Mouse (Mus musculus): ENCODE measurements around the gene Sowahb. TPM values are rescaled to one million over a fixed set of nuclear protein-coding genes. Genes with fewer than 3 reads are reported as not detected.
"Not testable (repeated sequence)": the region's sequence is repeated elsewhere in the genome, so short reads cannot be mapped to it uniquely, and the experiment has no call there.

Gene Sowahb
- polyA plus RNA-seq, 2 experiments from 2014 or later: not detected

DNA sequence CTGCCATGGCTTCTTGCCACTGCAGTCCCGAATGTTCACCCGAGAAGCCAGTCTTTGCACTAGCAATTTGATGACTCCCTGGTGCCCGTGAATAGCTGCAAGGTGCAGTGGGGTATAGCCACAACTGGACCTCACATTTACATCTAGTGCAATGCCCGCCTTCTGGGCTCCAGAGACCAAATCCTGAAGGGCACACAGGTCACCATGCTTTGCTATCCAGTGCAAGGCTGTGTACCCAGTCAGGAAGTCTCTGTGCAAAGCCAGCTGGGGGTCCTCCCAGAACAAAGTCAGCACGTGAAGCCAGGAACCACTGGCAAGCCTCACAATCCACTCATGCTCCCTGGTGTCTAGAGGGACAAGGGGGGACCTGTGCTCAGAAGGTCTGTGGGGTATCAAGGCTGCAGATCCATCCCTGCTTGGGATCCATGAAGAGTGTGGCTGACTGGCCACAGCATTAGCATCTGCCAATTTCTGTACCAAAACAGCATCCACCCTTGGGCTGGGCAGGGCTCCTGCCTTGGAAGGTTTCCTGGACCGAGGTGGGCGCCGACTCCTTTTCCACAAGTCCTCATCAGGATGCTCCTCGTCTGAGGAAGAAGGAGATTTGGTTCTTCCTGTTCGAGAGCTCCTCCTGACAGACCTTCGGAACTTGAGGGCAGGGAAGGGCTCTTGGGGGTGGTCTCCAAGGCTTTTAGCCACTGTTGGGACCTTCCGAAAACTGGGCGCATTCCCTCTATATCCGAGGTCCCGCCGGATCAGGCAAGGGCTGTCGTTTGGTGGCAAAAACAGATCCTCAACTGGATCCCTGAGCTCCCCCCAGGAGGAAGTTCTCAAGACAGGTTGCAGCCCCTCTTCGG, 1.8 kb downstream of the Sowahb start:
- no peak for ATAC-seq

DNA sequence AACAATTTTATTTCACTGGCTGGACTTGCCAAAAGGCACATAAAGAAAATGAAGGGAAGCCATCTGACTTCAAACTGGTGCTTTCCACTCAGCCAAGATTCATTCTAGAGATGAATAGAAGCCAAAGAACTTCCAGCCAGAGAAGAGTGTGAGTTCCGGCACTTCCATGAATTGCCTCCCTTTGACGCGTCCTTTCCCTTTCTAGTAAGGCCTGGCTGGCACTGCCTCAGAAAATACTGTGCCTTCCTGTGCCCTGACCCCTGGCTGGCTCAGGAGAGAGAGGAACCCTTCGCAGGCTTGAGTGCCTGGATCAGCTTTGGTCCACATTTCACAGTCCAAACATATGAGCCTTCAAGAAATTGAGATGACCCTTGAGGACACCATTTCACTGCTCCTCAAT, 2.8 kb downstream of the Sowahb start:
- ATAC-seq: no peak

DNA sequence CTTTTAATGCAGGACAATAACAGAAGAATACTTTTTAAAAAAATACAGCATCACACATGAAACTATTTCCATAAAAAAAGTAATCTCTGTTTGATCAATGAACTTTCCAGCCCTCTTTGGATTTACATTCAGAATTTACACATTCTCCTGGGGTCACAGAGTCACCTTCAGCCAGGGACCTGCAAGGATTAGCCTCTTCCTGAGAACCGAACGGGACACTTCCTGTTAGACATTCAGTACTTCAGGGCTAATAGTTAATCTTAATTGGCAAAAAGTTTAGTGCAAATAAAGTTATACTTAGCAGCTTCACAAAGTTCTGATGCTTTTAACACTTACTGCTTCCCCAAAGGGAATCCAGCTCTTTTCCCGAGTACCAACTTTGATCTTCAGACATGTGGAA, 3.5 kb downstream of the Sowahb start:
- ATAC-seq: no peak

DNA sequence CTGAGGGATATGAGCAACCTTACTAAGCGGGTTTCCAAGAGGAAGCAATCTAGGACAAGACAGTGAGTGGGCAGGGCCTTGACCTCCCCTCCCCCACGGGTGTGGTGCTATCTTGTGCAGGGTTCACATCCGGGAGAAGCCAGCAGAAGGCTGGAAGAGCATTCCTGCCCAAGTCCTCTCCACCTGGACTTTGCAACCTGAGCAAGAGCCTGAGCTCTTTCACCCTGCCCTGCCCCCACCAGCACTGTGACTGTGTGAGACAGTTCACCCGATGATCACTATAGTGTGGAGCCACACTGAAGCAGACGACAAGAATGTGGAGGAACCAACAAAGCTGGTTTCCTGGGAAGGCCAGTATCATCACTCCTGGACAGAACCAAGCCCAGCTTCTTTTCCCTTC, 4.7 kb downstream of the Sowahb start:
- no peak for ATAC-seq

DNA sequence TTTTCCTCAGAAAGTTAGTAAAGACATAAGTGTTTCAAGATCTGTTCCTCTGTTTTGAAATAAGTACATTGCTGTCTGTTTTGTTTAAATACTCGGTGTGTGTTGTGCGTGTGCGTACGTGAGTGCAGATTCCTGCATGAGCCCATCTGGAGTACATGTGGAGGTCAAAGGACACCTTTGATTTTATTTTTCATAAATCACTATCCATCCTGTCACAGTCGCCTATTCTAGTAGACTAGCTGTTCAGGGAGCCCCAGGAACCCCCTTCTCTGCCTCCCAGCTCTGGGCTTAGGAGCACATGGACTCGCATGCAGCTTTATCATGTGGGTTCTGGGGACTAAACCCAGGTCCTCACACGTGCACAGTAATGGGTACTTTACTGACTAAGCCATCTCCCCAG, 8.6 kb downstream of the Sowahb start:
- ATAC-seq: no peak

DNA sequence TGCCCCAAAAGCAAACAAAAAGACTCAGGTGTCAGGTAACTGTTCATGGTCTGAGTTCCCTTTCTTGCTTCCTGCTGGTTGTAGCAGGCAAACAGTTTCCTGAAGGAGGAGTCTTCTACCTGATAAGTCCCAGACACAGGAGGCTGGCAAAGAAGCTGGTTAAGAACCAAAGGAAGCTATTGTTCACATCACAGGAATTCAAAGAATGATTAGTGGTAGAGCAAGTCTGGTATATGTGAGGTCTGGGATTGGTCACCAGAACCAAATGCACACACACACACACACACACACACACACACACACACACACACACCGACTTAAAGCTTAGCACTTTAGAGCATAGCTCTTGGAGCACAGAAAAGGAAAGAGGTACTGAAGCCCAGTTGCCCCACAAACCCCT, 9.5 kb downstream of the Sowahb start:
- no peak for ATAC-seq

DNA sequence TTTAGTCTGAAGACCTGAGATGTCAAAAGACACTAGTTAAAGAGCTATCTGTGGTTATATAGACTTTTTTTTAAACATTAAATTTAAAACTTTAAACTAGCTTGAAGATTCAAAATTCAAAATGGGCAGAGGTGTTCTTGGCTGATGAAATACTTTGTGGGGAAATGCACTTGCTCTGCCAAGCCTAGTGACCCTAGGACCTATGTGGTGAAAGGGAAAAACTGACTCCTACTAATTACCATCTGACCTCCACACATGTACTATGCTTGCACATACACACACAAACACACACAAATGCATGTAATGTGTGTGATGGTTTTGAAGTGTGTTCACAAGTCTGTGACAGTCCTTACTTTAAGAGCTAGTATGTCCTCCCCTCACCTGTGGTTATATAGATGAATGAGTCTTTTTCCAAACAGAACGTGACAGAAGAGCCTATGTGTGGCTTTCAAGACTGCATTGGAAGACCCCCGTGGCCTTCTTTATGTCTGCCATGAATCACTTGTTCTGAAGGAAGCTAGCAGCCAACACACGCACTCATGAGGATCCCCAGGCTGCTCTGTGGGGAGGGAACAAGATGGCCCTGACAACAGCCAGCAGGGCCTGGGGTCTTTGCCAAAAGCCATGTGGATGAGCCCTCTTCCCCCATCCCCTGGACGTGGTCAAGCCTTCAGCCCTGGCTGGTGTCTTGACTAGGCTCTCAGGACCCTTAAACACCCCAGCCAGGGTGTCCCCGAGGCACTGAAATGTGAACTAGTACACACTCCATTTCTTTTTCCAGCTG, 11.5 kb downstream of the Sowahb start:
- no peak for ATAC-seq

DNA sequence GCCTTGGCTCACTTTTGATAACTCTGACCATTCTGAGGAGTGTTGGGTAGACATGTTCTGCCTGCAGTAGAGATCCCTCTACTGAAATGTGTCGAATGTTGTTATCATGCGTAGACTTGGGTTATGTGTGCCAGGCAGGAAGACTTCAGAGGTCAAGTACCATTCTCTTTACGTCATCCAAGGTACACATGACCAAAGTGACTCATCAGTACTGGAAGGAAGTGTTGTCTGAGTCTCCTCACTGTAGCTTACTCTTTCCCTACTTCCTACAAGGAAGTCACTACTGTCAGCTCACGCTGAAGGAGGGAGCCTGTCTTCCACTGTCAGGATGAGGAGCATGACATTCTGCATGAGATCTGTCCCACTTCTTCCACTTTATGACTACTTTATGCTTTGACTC, 12.2 kb downstream of the Sowahb start:
- no peak for ATAC-seq

DNA sequence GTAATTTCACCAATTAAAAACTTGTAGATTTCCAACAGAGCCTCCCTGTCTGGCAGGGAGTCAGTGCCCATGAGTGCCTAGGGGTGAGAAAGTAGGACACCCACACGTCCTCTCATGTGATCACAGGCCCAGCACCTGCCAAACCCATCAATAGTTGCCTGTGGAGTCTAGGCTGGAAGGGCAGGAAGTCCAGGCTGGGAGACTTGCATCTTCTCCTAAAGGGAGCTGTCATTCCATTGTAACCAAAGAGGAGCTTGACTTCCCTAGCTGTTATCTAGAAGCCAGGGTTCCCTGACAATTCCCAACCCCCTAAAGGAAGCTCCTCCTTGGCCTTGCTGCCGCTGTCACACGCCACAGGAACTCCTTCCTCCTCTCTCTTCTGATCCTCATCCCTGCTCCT, 14.0 kb downstream of the Sowahb start:
- ATAC-seq: no peak

DNA sequence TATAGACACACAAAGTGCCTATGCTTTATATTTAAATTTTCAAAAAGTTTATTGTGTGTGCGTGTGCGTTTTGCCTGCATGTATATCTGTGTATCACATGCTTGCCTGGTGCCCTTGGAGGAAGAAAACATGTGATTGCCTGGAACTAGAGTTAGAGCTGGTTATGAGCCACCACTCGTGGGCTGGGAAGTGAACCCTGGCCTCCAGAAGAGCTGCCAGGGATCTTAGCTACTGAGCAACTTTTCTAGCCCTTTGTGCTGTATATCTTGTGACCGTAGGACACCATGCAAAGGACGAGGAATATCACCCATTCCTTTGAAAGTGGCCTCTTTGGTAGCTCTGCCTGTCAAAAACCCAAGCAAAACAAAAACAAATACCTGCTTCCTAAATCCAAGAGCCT, 14.4 kb downstream of the Sowahb start:
- ATAC-seq: no peak

DNA sequence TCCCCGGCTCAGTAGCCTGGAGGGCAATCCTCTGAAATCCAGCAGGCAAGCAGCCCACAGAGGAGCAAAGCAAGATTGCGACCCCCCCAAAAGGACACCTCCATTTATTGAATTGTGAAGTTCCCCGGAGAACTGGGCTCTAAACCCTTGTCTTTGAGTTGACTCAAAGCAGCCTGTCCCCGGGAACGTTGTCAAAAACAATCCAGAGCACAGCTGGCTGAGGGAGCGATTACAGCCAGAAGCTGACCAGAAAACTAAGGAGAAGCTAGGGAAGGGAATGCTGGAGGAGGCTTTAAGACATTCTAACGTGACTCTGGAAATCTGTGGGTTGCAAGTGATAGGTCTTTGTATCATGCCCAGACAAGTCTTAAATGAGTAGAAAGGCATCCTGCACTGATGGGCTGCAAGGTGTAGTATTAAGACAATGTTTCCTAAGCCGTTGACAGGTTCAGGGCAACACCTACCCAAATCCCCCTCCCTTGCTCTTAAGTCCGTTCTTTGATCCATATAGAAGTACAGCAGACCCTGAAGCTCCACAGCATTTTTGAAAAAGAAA, 17.6 kb downstream of the Sowahb start:
- ATAC-seq: no peak

DNA sequence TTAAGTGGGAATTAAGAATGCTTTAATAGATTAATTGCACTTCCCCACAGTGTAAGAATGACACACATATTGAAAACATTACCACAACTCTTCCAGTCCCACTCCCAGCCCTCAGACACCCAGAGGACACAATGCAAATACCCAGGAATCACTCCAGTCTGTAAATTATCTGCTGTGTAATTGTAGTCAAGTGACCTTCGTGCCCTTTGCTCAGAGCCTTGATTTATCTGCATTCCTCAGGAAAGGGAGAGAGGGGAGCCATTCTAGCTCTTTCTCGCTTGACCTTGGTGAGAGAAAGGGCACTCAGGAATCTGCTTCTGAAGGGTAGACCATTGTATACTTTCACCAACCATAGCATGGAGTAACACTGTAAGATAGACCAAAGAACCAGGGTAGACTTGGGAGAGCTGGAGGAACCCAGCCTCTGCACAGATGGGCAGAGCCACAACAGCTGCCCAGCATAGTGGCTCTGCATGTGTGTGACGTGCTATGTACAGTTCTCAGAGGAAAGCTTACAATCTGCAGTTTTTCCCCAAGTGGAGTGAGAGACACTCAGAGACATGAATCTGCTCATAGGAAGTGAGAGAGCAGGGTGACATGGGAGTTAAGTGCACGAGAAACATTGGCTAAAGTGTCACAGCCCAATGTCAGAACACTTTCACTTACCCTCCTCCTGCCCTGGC, 18.2 kb downstream of the Sowahb start:
- ATAC-seq: no peak

DNA sequence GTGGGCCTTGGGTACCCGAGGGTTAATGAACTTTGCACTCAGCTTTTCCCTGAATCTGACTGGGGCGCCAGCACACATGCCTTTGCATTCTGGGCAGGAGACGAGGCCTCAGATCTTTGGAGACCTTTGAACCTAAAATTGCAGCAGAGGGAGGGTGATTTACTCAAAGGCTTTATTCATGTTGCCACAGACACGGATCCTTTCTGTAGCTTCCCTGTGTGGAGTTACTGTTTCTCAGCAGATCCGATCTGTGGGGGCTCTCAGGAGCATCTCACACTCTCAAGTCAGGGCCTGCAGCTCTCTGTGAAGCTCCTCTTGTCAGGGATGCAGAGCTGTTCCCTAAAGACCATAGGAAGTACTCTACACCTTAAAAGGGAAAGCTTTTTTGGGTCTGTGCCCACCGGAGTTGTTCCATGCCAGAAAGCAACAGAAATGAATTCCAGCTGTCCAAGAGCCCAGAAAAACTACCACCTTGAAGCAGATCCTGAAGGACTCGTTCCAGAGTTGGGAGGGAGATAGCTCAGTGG, 20.0 kb downstream of the Sowahb start:
- no peak for ATAC-seq

DNA sequence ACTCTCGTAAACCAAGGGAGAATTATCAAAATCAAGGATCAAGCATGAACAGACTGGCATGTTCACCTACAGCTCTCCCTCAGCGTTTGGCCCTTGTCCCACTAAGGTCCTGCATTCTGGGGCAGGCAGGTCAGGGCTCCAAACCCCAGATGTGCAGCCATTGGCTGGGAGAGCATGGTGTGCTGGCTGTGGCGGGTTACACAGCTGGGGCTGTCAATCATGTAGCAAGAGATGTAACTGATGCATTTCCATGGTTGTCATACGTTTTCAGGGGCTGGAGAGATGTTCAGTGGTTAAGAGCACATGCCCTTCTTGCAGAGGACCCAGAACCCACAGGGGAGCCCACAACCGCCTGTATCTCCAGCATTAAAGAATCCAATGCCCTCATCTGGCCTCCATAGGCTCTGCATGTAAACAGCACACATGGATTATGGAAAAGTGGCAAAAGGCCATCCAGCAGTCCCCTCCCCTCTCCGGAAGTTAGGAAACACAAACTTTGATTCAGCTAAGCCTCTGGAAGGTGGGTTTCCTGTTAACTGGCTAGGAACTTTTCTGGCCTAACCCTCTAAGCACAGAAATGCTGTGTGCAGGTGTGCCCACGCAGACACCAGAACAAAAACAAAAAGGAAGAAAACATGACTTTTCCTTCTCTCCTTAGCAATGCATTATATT, 22.6 kb downstream of the Sowahb start:
- no peak for ATAC-seq

DNA sequence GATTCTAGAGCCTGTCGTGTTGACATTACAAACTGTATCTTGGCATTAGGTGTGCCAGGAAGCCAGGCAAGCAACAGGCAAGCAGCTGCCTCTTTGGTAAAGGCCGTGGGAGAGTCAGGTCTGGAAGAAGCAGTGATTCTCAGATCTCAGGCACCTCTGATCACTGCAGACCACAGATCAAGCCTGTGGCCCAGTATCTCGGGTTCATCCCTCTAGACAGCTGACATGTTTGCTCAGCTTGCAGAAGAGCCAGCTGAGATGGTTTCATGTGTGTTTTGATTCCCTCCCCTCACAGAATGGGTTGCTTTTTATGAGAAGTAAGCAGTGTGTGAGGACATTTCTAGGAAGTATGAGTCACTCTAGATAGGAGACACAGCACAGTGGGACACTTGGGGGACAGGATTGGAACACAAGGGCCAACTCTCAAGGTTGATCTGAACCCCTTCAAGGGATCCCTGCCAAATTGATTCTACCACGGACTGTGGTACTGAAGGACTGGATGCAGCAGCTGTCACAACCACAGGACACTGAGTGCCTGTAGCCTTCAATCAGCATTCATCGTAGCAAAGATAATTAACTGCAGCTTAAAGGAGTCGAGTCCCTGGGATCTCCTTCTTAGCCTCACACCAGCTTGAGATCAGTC, 24.7 kb downstream of the Sowahb start:
- no peak for ATAC-seq

DNA sequence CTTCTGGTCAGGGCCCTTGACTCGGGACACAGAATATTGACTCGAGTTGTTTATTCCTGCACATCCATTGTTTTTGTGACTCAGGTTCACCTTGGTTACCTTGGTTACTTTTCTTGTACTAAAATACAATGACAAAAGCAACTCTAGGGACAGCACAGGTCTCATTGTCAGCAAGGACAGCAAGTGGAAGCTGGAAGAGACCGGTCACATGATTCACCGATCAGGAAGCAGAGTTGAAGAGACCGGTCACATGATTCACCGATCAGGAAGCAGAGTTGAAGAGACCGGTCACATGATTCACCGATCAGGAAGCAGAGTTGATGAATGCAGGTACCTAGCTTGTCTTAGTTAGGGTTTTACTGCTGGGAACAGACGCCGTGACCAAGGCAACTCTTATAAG, 25.6 kb downstream of the Sowahb start:
- ATAC-seq: not testable (repeated sequence)

DNA sequence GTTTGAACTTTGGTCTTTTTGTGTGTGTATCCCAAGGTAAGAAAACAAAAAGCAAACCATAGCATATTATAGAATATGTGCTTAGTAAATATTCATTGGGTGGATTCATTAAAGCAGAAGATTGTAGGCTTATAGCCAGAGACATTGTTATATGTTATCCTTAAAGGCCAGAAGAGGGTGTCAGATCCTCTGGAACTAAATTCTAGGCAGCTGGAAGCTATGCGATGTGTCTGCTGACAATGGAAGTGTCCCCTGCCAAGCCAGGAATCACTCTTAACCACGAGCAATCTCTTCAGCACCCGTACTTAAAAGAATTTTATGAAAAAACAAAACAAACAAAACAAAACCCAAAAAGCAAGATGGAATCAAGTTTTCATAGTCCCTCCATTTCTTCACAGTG, 27.1 kb downstream of the Sowahb start:
- ATAC-seq: no peak

DNA sequence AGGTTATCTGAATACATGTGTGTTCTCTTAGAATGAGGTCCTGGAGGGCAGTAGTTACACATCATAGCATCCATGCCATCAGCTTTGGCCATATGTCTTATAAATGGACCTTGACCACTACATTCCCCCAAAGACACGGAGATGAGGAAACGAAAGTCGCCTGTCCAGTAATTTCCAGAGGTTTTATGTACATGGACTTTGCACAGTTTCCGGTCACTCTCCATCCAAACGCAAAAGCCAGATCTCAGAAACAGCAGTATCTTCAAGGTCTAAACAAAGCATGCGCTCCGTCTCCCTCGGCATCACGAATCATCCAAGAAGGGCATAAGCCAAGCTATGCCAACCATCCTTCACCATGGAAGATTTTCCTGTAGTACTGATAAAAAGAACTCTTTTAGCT, 36.6 kb downstream of the Sowahb start:
- no peak for ATAC-seq

DNA sequence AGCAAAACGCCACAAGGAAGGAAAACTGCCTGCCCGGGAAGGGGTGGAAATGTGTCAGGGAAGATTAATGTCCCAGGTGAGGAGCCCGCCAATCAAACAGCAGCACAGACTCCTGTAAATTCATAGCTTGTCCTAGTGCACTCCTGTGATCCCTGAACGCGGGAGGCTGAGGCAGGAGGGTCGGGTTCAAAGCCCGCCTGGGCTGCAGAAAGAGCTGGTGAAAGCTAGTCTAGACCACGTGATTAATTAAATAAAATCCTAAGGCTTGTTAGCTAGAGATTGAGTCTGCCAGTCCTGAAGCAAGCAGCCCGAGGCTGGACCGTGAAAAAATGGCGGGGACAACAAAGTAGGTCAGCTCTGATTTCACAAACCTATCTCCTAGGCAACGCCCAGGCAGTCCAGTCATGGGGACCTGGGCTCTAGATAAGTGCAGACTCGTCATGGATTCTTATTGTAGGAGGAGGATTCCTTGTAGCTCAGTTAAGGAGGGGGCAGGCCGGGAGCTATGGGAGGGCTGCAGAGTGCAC, 38.9 kb downstream of the Sowahb start:
- ATAC-seq: no peak

DNA sequence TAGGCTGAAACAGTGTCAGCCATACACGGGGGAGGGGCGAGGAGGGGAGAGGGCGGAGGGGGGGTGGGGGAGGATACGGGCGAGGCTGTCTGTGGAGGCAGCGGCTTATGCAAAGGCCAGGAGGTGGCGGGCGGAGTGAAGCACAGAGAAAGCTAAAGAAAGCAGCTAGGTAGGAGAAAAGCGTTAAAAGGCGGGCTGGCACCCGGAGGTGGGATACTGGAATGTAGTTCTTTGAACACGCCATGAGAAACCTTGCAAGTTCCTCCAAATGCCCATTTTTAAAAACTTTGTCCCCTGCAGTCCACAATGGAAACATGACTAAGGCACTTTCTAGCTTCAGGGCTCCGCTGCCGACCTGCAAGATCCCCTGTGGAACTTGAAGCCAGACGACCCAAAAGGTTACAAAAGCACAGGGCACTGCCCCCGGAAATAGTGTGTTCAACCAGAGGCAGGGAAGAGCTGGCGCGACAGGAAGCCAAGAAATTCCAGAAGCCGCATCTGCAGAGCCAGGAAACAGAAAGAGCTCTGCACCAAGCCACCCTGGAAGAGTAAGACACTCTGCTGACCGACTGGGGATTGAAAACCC, 39.5 kb downstream of the Sowahb start:
- ATAC-seq: no peak

DNA sequence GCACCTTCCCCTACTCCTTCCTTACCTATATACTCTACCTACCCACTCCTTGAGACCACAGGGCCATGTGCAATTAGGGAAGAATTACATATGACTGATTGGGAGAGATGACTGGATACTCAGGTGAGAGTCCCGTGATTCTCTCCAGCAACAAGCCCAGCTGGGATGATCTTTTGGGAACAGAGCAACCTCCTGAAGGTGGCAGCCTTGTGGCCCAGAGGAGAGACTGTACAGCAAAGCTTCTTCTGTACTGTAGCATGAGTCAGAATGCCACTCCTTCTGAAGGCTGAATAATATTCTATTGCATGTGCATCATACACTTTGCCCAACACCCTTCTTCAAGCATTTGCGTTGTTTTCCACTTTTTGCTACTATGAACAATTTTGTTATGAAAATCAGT, 42.2 kb downstream of the Sowahb start:
- ATAC-seq: no peak
